Mouse (Mus musculus) liver, embryonic 14.5 days (tissue): ENCODE results near the gene S1pr1. TPM values are rescaled to one million over a fixed set of nuclear protein-coding genes. Genes with fewer than 3 reads are reported as not detected.

Experiments
- ATAC-seq: fragments of 200-750 bp; cut with Nextera tagmentation; 2 replicates; pipeline ENCODE4 v1.8.0; 2017; ENCODE audit warnings: moderate number of reproducible peaks, mild to moderate bottlenecking, moderate library complexity; ENCODE audit not compliant: insufficient read depth
- DNase-seq, 3 experiments: peaks; one replicate each; pipeline ENCODE4 v3.0.0-alpha.2; 2012 to 2013; ENCODE audit warnings: low read depth in 3 of 3, low spot score in 3 of 3
- H3K27ac ChIP-seq: fragments of 300-500 bp; sonication (generic); 2 replicates; pipeline ENCODE4 v1.5.1; 2014; ENCODE audit warnings: moderate library complexity, mild to moderate bottlenecking, control low read depth, inconsistent platforms
- H3K27me3 ChIP-seq: fragments of 300-500 bp; sonication (generic); 2 replicates; pipeline ENCODE4 v1.6.1; 2014; ENCODE audit warnings: mild to moderate bottlenecking, low read length, moderate library complexity; ENCODE audit not compliant: control insufficient read depth, insufficient read depth
- H3K36me3 ChIP-seq: fragments of 300-500 bp; sonication (generic); replicated peaks from 2 replicates; pipeline ENCODE4 v1.6.1; 2014; ENCODE audit warnings: low read depth; ENCODE audit not compliant: control insufficient read depth, insufficient read depth
- H3K4me1 ChIP-seq, 2 experiments: fragments of 200-500 bp in 1 of 2; fragments of 300-500 bp in 1 of 2; sonication (generic) in 1 of 2; replicated peaks; 2 replicates each; pipeline ENCODE4 v1.6.1; 2012 to 2014; ENCODE audit warnings: antibody characterized with exemption in 1 of 2, inconsistent platforms in 1 of 2, low read length in 1 of 2; ENCODE audit not compliant: control insufficient read depth in 2 of 2, insufficient read depth in 2 of 2
- H3K4me2 ChIP-seq: fragments of 300-500 bp; sonication (generic); 2 replicates; pipeline ENCODE4 v1.6.1; 2014; ENCODE audit warnings: low read depth, mild to moderate bottlenecking, control low read depth, moderate library complexity
- H3K4me3 ChIP-seq, 2 experiments: fragments of 200-500 bp in 1 of 2; fragments of 300-500 bp in 1 of 2; sonication (generic) in 1 of 2; 2 replicates each; pipeline ENCODE4 v1.5.1; 2012 to 2014; ENCODE audit warnings: low read depth in 2 of 2, low read length in 2 of 2, mild to moderate bottlenecking in 2 of 2, control low read depth in 1 of 2, inconsistent platforms in 1 of 2, moderate library complexity in 1 of 2; ENCODE audit not compliant: insufficient read depth in 1 of 2
- H3K9ac ChIP-seq: fragments of 300-500 bp; sonication (generic); replicated peaks from 2 replicates; pipeline ENCODE4 v1.6.1; 2014; ENCODE audit warnings: mild to moderate bottlenecking, control low read depth, moderate library complexity
- H3K9me3 ChIP-seq: fragments of 300-500 bp; sonication (generic); 2 replicates; pipeline ENCODE4 v1.6.1; 2016; ENCODE audit warnings: low read length, mixed read lengths; ENCODE audit not compliant: control insufficient read depth
- CTCF ChIP-seq: IDR thresholded peaks from 2 replicates; pipeline ENCODE4 v1.5.1; 2016; ENCODE audit warnings: antibody characterized with exemption, low read depth, control low read depth
- EP300 ChIP-seq: IDR thresholded peaks from 2 replicates; pipeline ENCODE4 v1.6.1; 2016; ENCODE audit warnings: antibody characterized with exemption, low read depth
- WGBS: fragments of 180-500 bp; shearing (Covaris S2); extraction: QIAGEN DNeasy Blood & Tissue Kit; methylation state at CpG from one replicate; pipeline ENCODE4 v1.1.7; 2014; ENCODE audit not compliant: insufficient replicate concordance; 5-methylcytosine and 5-hydroxymethylcytosine counted together
- polyA plus RNA-seq, 2 experiments: library from polyadenylated mRNA; depleted of rRNA in 1 of 2; stranded (reverse) in 1 of 2; unstranded in 1 of 2; fragments of >200 nt; fragmentation: Nextera tagmentation in 1 of 2; extraction: Ambion mirVana in 1 of 2; gene quantifications; 2 replicates each; pipeline versions ENCODE4 v1.2.1 to v1.2.3; 2012 to 2014

The S1pr1 gene
- polyA plus RNA-seq, 2 experiments, result 5.6 to 5.9 TPM

DNA sequence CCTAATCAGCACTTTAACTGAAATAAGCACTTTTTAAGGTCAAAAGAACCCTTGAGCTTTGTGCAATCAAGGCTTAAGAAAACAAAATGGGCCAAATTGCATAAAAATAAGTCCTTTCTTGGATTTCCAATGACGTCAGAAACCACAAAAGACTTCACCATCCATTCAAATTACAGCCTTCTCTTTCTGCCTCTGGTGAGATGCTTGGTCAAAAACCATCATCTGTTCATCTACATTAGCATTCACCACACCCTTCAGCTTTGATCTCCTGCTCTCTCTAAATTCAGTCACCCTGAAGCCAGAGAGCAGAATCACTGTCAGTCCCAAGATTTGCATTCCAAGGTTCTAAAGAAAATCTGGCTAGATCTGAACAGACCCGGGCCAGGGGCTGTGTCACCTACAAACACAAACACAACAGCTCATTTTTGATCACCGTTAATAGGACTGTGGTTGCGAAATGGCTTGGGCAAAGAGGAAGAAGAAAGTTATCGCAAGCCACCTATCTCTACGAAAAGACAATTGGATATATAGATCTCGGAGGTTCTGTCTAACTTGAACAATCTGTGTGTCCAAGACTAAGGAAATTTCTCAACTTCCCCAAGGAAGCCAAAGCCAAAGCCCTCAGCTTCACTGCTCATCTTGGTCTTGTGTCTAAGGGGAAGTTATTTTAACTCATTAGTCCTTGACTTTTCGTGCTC, 19.5 kb downstream of the S1pr1 start:
- Histone ChIP-seq H3K4me3 (no peak overlapping the region), H3K9me3 (no peaks in the 10 kb centered on the region), H3K27me3 (no peaks in the 10 kb centered on the region), H3K4me2 (no peak overlapping the region), H3K27ac (no peak overlapping the region), H3K36me3 (no peaks in the 10 kb centered on the region), H3K9ac (no peak overlapping the region), H3K4me1 (peaks cover 0 to 17% of the 10 kb centered on the region in 2 experiments; a peak in 2 of 4 replicates)
- DNase-seq (no peak), ATAC-seq (no peak)
- TF ChIP-seq CTCF (no peak), EP300 (no peak)
- WGBS, result 14% methylated on average over 8 of the region's 8 CpGs

- Histone ChIP-seq H3K4me2 (no peak overlapping the region), H3K9ac (no peak overlapping the region), H3K36me3 (no peaks in the 10 kb centered on the region), H3K27ac (no peak overlapping the region), H3K9me3 (no peaks in the 10 kb centered on the region), H3K27me3 (no peaks in the 10 kb centered on the region), H3K4me1 (peaks cover 0 to 23% of the 10 kb centered on the region in 2 experiments; a peak in 2 of 4 replicates), H3K4me3 (no peak overlapping the region)
- ATAC-seq (no peak), DNase-seq (no peak)
- no peak for TF ChIP-seq CTCF
- TF ChIP-seq EP300, result no peak
- WGBS, result 26% methylated on average over 5 of the region's 5 CpGs
Measured at GRCm38 (mm10) chr3:115694168-115694567, 20.7 kb downstream of the S1pr1 start.

- Histone ChIP-seq H3K4me1 (peaks cover 0 to 23% of the 10 kb centered on the region in 2 experiments; a peak in 2 of 4 replicates), H3K4me3 (no peak overlapping the region), H3K9me3 (no peaks in the 10 kb centered on the region), H3K4me2 (peak overlapping the region; percentile 29), H3K27ac (no peak overlapping the region), H3K27me3 (no peaks in the 10 kb centered on the region), H3K36me3 (no peaks in the 10 kb centered on the region), H3K9ac (no peak overlapping the region)
- ATAC-seq, result no peak
- TF ChIP-seq CTCF (no peak), EP300 (no peak)
- WGBS, result 10% methylated on average over 12 of the region's 12 CpGs
- no peak for DNase-seq
Measured at GRCm38 (mm10) chr3:115693390-115693789, 21.5 kb downstream of the S1pr1 start.

DNA sequence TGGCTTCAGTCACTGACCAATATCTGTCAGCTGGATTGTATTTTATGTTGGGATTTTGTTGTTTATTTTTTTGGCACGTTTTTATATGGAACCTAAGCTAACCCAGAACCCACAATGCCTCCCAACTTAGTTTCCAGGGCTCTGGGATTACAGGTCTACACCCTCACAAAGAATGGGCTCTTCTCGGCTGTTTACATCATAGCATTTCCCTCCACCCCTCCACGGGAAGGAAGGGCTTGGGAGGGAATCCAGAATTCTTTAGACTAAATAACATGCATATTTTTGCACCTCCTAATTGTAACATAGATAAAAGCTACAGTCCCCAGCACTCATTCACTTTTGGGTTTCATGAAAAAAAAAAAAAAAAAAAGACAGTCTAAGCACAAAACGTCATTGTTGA, 22.0 kb downstream of the S1pr1 start:
- H3K27ac ChIP-seq, result no peak overlapping the region
- H3K4me3 ChIP-seq, result no peak overlapping the region
- H3K9me3 ChIP-seq, result no peaks in the 10 kb centered on the region
- TF ChIP-seq CTCF (no peak), EP300 (no peak)
- no peaks in the 10 kb centered on the region for H3K27me3 ChIP-seq
- 17% methylated on average over 4 of the region's 4 CpGs for WGBS
- no peak overlapping the region for H3K4me2 ChIP-seq
- DNase-seq (no peak), ATAC-seq (no peak)
- H3K4me1 ChIP-seq, result peaks cover 0 to 23% of the 10 kb centered on the region in 2 experiments; a peak in 2 of 4 replicates
- H3K9ac ChIP-seq, result no peak overlapping the region
- H3K36me3 ChIP-seq, result no peaks in the 10 kb centered on the region

GRCm38 (mm10) chr3:115692384-115692783, 22.5 kb downstream of the S1pr1 start:
- no peak overlapping the region for H3K4me3 ChIP-seq
- no peak for DNase-seq
- no peaks in the 10 kb centered on the region for H3K36me3 ChIP-seq
- TF ChIP-seq CTCF (no peak), EP300 (no peak)
- H3K4me2 ChIP-seq, result no peak overlapping the region
- H3K4me1 ChIP-seq, result peaks cover 0 to 23% of the 10 kb centered on the region in 2 experiments; a peak in 2 of 4 replicates
- ATAC-seq, result no peak
- WGBS, result 39% methylated on average over 5 of the region's 5 CpGs
- H3K27me3 ChIP-seq, result no peaks in the 10 kb centered on the region
- H3K9me3 ChIP-seq, result no peaks in the 10 kb centered on the region
- no peak overlapping the region for H3K9ac ChIP-seq
- no peak overlapping the region for H3K27ac ChIP-seq
